Mouse (Mus musculus) MEL (cell line): Measurements from ENCODE around the gene Gm48551. TPM values are rescaled to one million over a fixed set of nuclear protein-coding genes. Genes with fewer than 3 reads are reported as not detected.

ENCODE experiments used
- DNase-seq: peaks from one replicate; pipeline ENCODE4 v3.0.0; 2011; ENCODE audit warnings: low read depth, low spot score
- H3K27ac ChIP-seq: 2 replicates; pipeline ENCODE4 v1.5.1; 2012; ENCODE audit warnings: low read depth, mild to moderate bottlenecking, control low read depth, low read length, moderate library complexity; ENCODE audit not compliant: control insufficient read depth
- H3K27me3 ChIP-seq, 2 experiments: fragments of 150-350 bp in 1 of 2; sonication (generic) in 1 of 2; 2 replicates each; pipeline ENCODE4 v1.6.1; 2012; ENCODE audit warnings: low read length in 2 of 2, mild to moderate bottlenecking in 2 of 2, improper control_type of control experiment in 1 of 2, moderate library complexity in 1 of 2; ENCODE audit not compliant: insufficient read depth in 2 of 2, control insufficient read depth in 1 of 2
- H3K36me3 ChIP-seq, 2 experiments: 2 replicates each; pipeline ENCODE4 v1.6.1; 2012 to 2014; ENCODE audit warnings: low read length in 2 of 2, improper control_type of control experiment in 1 of 2, inconsistent platforms in 1 of 2, mild to moderate bottlenecking in 1 of 2; ENCODE audit not compliant: insufficient read depth in 2 of 2, control insufficient read depth in 1 of 2
- H3K4me1 ChIP-seq, 2 experiments: fragments of 150-350 bp in 1 of 2; sonication (generic) in 1 of 2; 2 replicates each; pipeline ENCODE4 v1.6.1; 2012; ENCODE audit warnings: low read length in 2 of 2, improper control_type of control experiment in 1 of 2, mild to moderate bottlenecking in 1 of 2; ENCODE audit not compliant: insufficient read depth in 2 of 2, control insufficient read depth in 1 of 2
- H3K4me3 ChIP-seq, 2 experiments: fragments of 150-350 bp in 1 of 2; sonication (generic) in 1 of 2; 2 replicates each; pipeline ENCODE4 v1.5.1; 2012; ENCODE audit warnings: low read depth in 2 of 2, low read length in 2 of 2, mild to moderate bottlenecking in 2 of 2, moderate library complexity in 2 of 2, control low read depth in 1 of 2, improper control_type of control experiment in 1 of 2; ENCODE audit not compliant: control insufficient read depth in 1 of 2, insufficient read depth in 1 of 2
- H3K79me2 ChIP-seq: 2 replicates; pipeline ENCODE4 v1.6.1; 2012; ENCODE audit warnings: mild to moderate bottlenecking, low read length, moderate library complexity; ENCODE audit not compliant: control insufficient read depth, poor library complexity, insufficient read depth
- H3K9ac ChIP-seq: 2 replicates; pipeline ENCODE4 v1.6.1; 2012; ENCODE audit warnings: low read depth, mild to moderate bottlenecking, control low read depth, low read length, moderate library complexity; ENCODE audit not compliant: control insufficient read depth, poor library complexity, severe bottlenecking
- H3K9me3 ChIP-seq: fragments of 150-350 bp; sonication (generic); replicated peaks from 2 replicates; pipeline ENCODE4 v1.6.1; 2012; ENCODE audit warnings: mild to moderate bottlenecking, low read length, improper control_type of control experiment, moderate library complexity; ENCODE audit not compliant: insufficient read depth
- BHLHE40 ChIP-seq: IDR thresholded peaks from 2 replicates; pipeline ENCODE4 v1.6.1; 2012; ENCODE audit warnings: low read depth, mild to moderate bottlenecking, inconsistent platforms, low read length, improper control_type of control experiment, borderline replicate concordance
- CTCF ChIP-seq, 3 experiments: IDR thresholded peaks in 2 of 3; conservative IDR thresholded peaks in 1 of 3; 2 replicates each; pipeline ENCODE4 v1.5.1; 2011 to 2012; ENCODE audit warnings: low read length in 3 of 3, low read depth in 2 of 3, mild to moderate bottlenecking in 2 of 3, improper control_type of control experiment in 1 of 3, inconsistent platforms in 1 of 3, mixed read lengths in 1 of 3, moderate library complexity in 1 of 3; ENCODE audit not compliant: control insufficient read depth in 1 of 3, insufficient read depth in 1 of 3, poor library complexity in 1 of 3, severe bottlenecking in 1 of 3
- E2F4 ChIP-seq: IDR thresholded peaks from 2 replicates; pipeline ENCODE4 v1.6.1; 2011; ENCODE audit warnings: low read depth, low read length, improper control_type of control experiment, borderline replicate concordance
- ELF1 ChIP-seq: IDR thresholded peaks from 2 replicates; pipeline ENCODE4 v1.6.1; 2014; ENCODE audit warnings: low read depth, mild to moderate bottlenecking, inconsistent platforms, low read length, improper control_type of control experiment, moderate library complexity
- EP300 ChIP-seq, 2 experiments: IDR thresholded peaks; 2 replicates each; pipeline ENCODE4 v1.6.1; 2011; ENCODE audit warnings: improper control_type of control experiment in 2 of 2, low read length in 2 of 2, low read depth in 1 of 2, mild to moderate bottlenecking in 1 of 2
- ETS1 ChIP-seq: IDR thresholded peaks from 2 replicates; pipeline ENCODE4 v1.6.1; 2012; ENCODE audit warnings: low read depth, mild to moderate bottlenecking, inconsistent platforms, low read length, improper control_type of control experiment, moderate library complexity
- GABPA ChIP-seq: IDR thresholded peaks from 2 replicates; pipeline ENCODE4 v1.6.1; 2012; ENCODE audit warnings: low read depth, mild to moderate bottlenecking, inconsistent platforms, low read length, improper control_type of control experiment, moderate library complexity
- GATA1 ChIP-seq: IDR thresholded peaks from 2 replicates; pipeline ENCODE4 v1.6.1; 2011; ENCODE audit warnings: low read depth, low read length, improper control_type of control experiment
- MAFK ChIP-seq: IDR thresholded peaks from 2 replicates; pipeline ENCODE4 v1.6.1; 2011; ENCODE audit warnings: low read depth, mild to moderate bottlenecking, low read length, improper control_type of control experiment, borderline replicate concordance
- MYB ChIP-seq: IDR thresholded peaks from 2 replicates; pipeline ENCODE4 v1.6.1; 2011; ENCODE audit warnings: mild to moderate bottlenecking, low read depth, low read length, improper control_type of control experiment
- MYC ChIP-seq: IDR thresholded peaks from 2 replicates; pipeline ENCODE4 v1.6.1; 2011; ENCODE audit warnings: low read depth, mild to moderate bottlenecking, low read length, improper control_type of control experiment, moderate library complexity
- NELFE ChIP-seq: IDR thresholded peaks from 2 replicates; pipeline ENCODE4 v1.6.1; 2011; ENCODE audit warnings: low read depth, low read length, improper control_type of control experiment
- NRF1 ChIP-seq: IDR thresholded peaks from 2 replicates; pipeline ENCODE4 v1.6.1; 2014; ENCODE audit warnings: low read depth, mild to moderate bottlenecking, inconsistent platforms, low read length, improper control_type of control experiment, moderate library complexity; ENCODE audit not compliant: poor library complexity, insufficient read depth, severe bottlenecking
- POLR2A ChIP-seq, 2 experiments: IDR thresholded peaks; 2 replicates each; pipeline ENCODE4 v1.6.1; 2011 to 2012; ENCODE audit warnings: low read length in 2 of 2, mild to moderate bottlenecking in 2 of 2, control low read depth in 1 of 2, improper control_type of control experiment in 1 of 2, low read depth in 1 of 2, moderate library complexity in 1 of 2; ENCODE audit not compliant: control insufficient read depth in 1 of 2, insufficient read depth in 1 of 2, poor library complexity in 1 of 2
- POLR2AphosphoS2 ChIP-seq: IDR thresholded peaks from 2 replicates; pipeline ENCODE4 v1.6.1; 2011; ENCODE audit warnings: low read length, improper control_type of control experiment
- RCOR1 ChIP-seq: IDR thresholded peaks from 2 replicates; pipeline ENCODE4 v1.6.1; 2012; ENCODE audit warnings: low read depth, mild to moderate bottlenecking, inconsistent platforms, low read length, improper control_type of control experiment
- SIN3A ChIP-seq: IDR thresholded peaks from 2 replicates; pipeline ENCODE4 v1.6.1; 2012; ENCODE audit warnings: low read length, improper control_type of control experiment, inconsistent platforms
- TCF12 ChIP-seq: IDR thresholded peaks from 2 replicates; pipeline ENCODE4 v1.6.1; 2014; ENCODE audit warnings: low read depth, mild to moderate bottlenecking, inconsistent platforms, low read length, improper control_type of control experiment, moderate library complexity
- USF1 ChIP-seq: IDR thresholded peaks from 2 replicates; pipeline ENCODE4 v1.6.1; 2014; ENCODE audit warnings: low read depth, mild to moderate bottlenecking, inconsistent platforms, low read length, improper control_type of control experiment, moderate library complexity
- USF2 ChIP-seq, 2 experiments: IDR thresholded peaks; 2 replicates each; pipeline ENCODE4 v1.6.1; 2011 to 2012; ENCODE audit warnings: improper control_type of control experiment in 2 of 2, low read length in 2 of 2, borderline replicate concordance in 1 of 2, inconsistent platforms in 1 of 2, low read depth in 1 of 2, mild to moderate bottlenecking in 1 of 2; ENCODE audit not compliant: insufficient read depth in 1 of 2
- ZC3H11A ChIP-seq: IDR thresholded peaks from 2 replicates; pipeline ENCODE4 v1.6.1; 2012; ENCODE audit warnings: low read depth, mild to moderate bottlenecking, inconsistent platforms, low read length, improper control_type of control experiment
- ZKSCAN1 ChIP-seq: IDR thresholded peaks from 2 replicates; pipeline ENCODE4 v1.6.1; 2012; ENCODE audit warnings: low read depth, mild to moderate bottlenecking, inconsistent platforms, low read length, improper control_type of control experiment, moderate library complexity
- ZMIZ1 ChIP-seq: IDR thresholded peaks from 2 replicates; pipeline ENCODE4 v1.6.1; 2012; ENCODE audit warnings: low read depth, mild to moderate bottlenecking, inconsistent platforms, low read length, improper control_type of control experiment, moderate library complexity
- polyA plus RNA-seq, 2 experiments: library from polyadenylated mRNA; stranded (reverse) in 1 of 2; unstranded in 1 of 2; fragments of >175 nt in 1 of 2; fragments of >200 nt in 1 of 2; gene quantifications; 2 replicates each; pipeline versions ENCODE4 v1.2.1 to v1.2.4; 2012; ENCODE audit warnings: low replicate concordance in 2 of 2, low read depth in 1 of 2; ENCODE audit not compliant: insufficient read length in 2 of 2, insufficient read depth in 1 of 2, missing spikeins in 1 of 2
- total RNA-seq: library from RNA; depleted of rRNA; stranded (reverse); fragments of 300-350 nt; gene quantifications from 2 replicates; pipeline ENCODE4 v1.2.3, GENCODE M21; 2012

Gm48551 gene
- total and polyA plus RNA-seq, 3 experiments, result 0.62 to 2.6 TPM; not detected in 1

DNA sequence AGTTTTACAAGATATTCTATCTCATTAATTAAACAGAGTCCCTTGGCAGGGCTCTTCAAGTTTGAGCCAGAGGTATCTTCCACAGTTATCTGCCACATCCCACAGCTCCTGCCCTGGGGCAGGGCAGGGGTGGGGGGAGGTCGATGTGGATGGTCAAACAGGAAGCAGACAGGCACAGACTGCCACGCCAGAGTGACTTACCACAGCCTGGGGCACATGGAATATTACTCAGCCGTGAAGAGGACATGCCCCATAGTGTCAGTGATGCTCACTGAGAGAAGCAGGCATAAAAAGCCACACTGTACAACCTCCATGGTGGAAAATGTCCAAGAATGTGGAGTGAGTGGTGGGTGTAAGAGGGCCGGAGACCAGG is 39.1 kb upstream of the Gm48551 start:
- Histone ChIP-seq H3K79me2 (peaks cover 4% of the 10 kb centered on the region; the same call in 1 of the 2 replicates), H3K9me3 (no peaks in the 10 kb centered on the region), H3K9ac (no peak overlapping the region), H3K27ac (no peak overlapping the region), H3K4me3 (no peak overlapping the region), H3K4me1 (peaks cover 8 to 13% of the 10 kb centered on the region in 2 experiments; a peak in 3 of 4 replicates), H3K36me3 (no peaks in the 10 kb centered on the region; a peak in 1 of 4 replicates), H3K27me3 (no peaks in the 10 kb centered on the region)
- TF ChIP-seq MYC (no peak), ETS1 (peak; percentile 8; the same call in 1 of the 2 replicates), ZC3H11A (no peak), E2F4 (no peak), EP300 (IDR thresholded peaks at IDR 0.05; ENCODE audit: low read depth in 1 of 2, low read length in 2 of 2) (peak in 1 of 2 experiments; percentile 22; a peak in 1 of 4 replicates)
- DNase-seq, result no peak

GRCm38 (mm10) chr10:81346453-81347067 is 37.7 kb upstream of the Gm48551 start:
- Histone ChIP-seq H3K79me2 (peaks cover 4% of the 10 kb centered on the region; the same call in 1 of the 2 replicates), H3K27me3 (no peaks in the 10 kb centered on the region), H3K27ac (no peak overlapping the region), H3K9me3 (no peaks in the 10 kb centered on the region), H3K9ac (no peak overlapping the region), H3K36me3 (peaks cover 0 to 3% of the 10 kb centered on the region in 2 experiments; a peak in 2 of 4 replicates), H3K4me1 (peaks cover 11 to 13% of the 10 kb centered on the region in 2 experiments; a peak in 3 of 4 replicates), H3K4me3 (no peak overlapping the region)
- TF ChIP-seq NELFE (no peak), ZKSCAN1 (no peak), TCF12 (no peak), ELF1 (no peak), POLR2A (IDR thresholded peaks at IDR 0.05; ENCODE audit: control insufficient read depth in 1 of 2, insufficient read depth in 1 of 2, low read depth in 1 of 2, low read length in 2 of 2, poor library complexity in 1 of 2) (no peak), BHLHE40 (no peak), POLR2AphosphoS2 (no peak), MAFK (no peak), NRF1 (no peak), USF2 (IDR thresholded peaks at IDR 0.05; ENCODE audit: borderline replicate concordance in 1 of 2, insufficient read depth in 1 of 2, low read depth in 1 of 2, low read length in 2 of 2) (no peak), ZMIZ1 (no peak), GABPA (no peak), EP300 (IDR thresholded peaks at IDR 0.05; ENCODE audit: low read depth in 1 of 2, low read length in 2 of 2) (no peak), CTCF (IDR thresholded peaks at IDR 0.05 in 2 of 3, conservative IDR thresholded peaks at IDR 0.05 in 1 of 3; ENCODE audit: control insufficient read depth in 1 of 3, insufficient read depth in 1 of 3, low read depth in 2 of 3, low read length in 3 of 3, poor library complexity in 1 of 3, severe bottlenecking in 1 of 3) (no peak), SIN3A (no peak), USF1 (no peak), RCOR1 (no peak), MYB (no peak), GATA1 (no peak), MYC (no peak)
- DNase-seq, result no peak
